Mouse (Mus musculus) right cerebral cortex, postnatal 36 days (tissue): ENCODE measurements at regions not wholly inside any gene's neighbourhood (a gene's known extent, or its start where the extent isn't known, plus 50 kb on each side); places are given as distances from the start of the nearest gene placed in this dataset.
A peak's percentile ranks its signal among the peaks of the same experiment; 100 is the strongest.
"Not testable (repeated sequence)": the region's sequence is repeated elsewhere in the genome, so short reads cannot be mapped to it uniquely, and the experiment has no call there.

Experiments
- DNase-seq, 2 experiments: peaks; one replicate each; pipeline ENCODE4 v3.0.0; 2022; ENCODE audit warnings: low spot score in 2 of 2, mixed read lengths in 1 of 2

GRCm38 (mm10) chr10:15321480-15321879 is 603.5 kb upstream of the Gje1 start:
- DNase-seq: no peak

GRCm38 (mm10) chr10:15317017-15317607 is 599.1 kb upstream of the Gje1 start:
- no peak for DNase-seq

GRCm38 (mm10) chr10:15310650-15311049 is 592.6 kb upstream of the Gje1 start:
- no peak for DNase-seq

GRCm38 (mm10) chr10:15305811-15306473 is 587.9 kb upstream of the Gje1 start:
- no peak for DNase-seq

- DNase-seq: peak; percentile 34 to 40
Observed at GRCm38 (mm10) chr10:15300199-15301085, 582.4 kb upstream of the Gje1 start.

GRCm38 (mm10) chr10:15299331-15300198 is 581.6 kb upstream of the Gje1 start:
- DNase-seq: no peak

- DNase-seq: no peak
Observed at GRCm38 (mm10) chr10:15297257-15297656, 579.2 kb upstream of the Gje1 start.

- no peak for DNase-seq
Observed at GRCm38 (mm10) chr10:15294125-15294524, 576.1 kb upstream of the Gje1 start.

- not testable (repeated sequence) for DNase-seq
Observed at GRCm38 (mm10) chr10:15263337-15263736, 545.3 kb upstream of the Gje1 start.

- not testable (repeated sequence) for DNase-seq
Observed at GRCm38 (mm10) chr10:15262282-15262681, 544.3 kb upstream of the Gje1 start.

- no peak for DNase-seq
Observed at GRCm38 (mm10) chr10:15249402-15250086, 531.5 kb upstream of the Gje1 start.

- DNase-seq: no peak
Observed at GRCm38 (mm10) chr10:15248899-15249298, 530.9 kb upstream of the Gje1 start.

- no peak for DNase-seq
Observed at GRCm38 (mm10) chr10:15244376-15245262, 526.6 kb upstream of the Gje1 start.

GRCm38 (mm10) chr10:15243460-15243859 is 525.4 kb upstream of the Gje1 start:
- DNase-seq: no peak

GRCm38 (mm10) chr10:15218883-15219282 is 500.9 kb upstream of the Gje1 start:
- DNase-seq: no peak

GRCm38 (mm10) chr10:15179585-15179984 is 461.6 kb upstream of the Gje1 start:
- DNase-seq: no peak

GRCm38 (mm10) chr10:15174421-15174820 is 456.4 kb upstream of the Gje1 start:
- no peak for DNase-seq

GRCm38 (mm10) chr10:15172558-15172957 is 454.5 kb upstream of the Gje1 start:
- no peak for DNase-seq

- no peak for DNase-seq
Observed at GRCm38 (mm10) chr10:15140703-15141102, 422.7 kb upstream of the Gje1 start.
